In the genomic region with DNA sequence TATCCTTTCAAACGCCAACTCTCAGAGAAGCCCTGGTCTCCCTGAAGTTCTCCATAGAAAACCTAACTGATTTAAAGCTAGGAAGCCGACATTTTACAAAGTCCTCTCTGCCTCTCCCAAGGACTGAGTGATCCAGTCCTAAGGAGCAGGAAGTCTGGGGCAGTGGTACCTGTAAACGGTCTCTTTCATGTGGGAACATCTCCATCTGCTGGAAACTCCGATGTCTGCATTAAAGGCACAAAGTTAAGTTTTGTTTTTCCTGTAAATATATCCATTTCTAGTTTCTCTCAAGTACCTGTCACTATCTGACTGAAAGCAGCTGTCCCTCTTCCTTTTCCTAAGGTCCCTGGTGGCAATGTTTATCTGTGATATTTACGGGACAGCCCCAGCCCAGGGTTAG, we compare ENCODE assay signal across 10 mouse cellular contexts.
DNase-seq lines count a peak whose midpoint lies in the region; ATAC-seq and TF ChIP-seq lines count a peak whose summit lies in the region.
"Had no signal": no experiment of that assay in that cellular context is flagged by ENCODE, and none has a peak within 500 bp of the region (broad histone marks: within the 10 kb centered on the region; RNA-seq: fewer than 3 reads in every experiment).

No protein-coding gene starts in this region.

- H3K4me2 ChIP-seq in liver, postnatal 0 days (ENCODE audit: low read depth, low read length), result no peak overlapping the region
- H3K4me2 ChIP-seq in hindbrain, embryonic 14.5 days (replicated peaks), result no peak overlapping the region
- no peak overlapping the region for H3K4me2 ChIP-seq in midbrain, embryonic 14.5 days (ENCODE audit: low read length)

- intact Hi-C loops in left cerebral cortex, postnatal 10 days (cut with DNase I), result loop anchor here (2.0 kb wide), 1 partner anchor 32 kb away; no protein-coding TSS in a partner anchor

- DNase-seq in cerebellum, adult 2 months, result no peak
- no peak for DNase-seq in cerebellum, adult 18-20 months
- DNase-seq in liver, postnatal 0 days, result no peak
- DNase-seq in liver, result no peak
- peak; percentile 53 for DNase-seq in hindbrain, embryonic 14.5 days (ENCODE audit: low spot score)
- DNase-seq in midbrain, embryonic 14.5 days, result peak; percentile 73
- DNase-seq in left cerebral cortex, postnatal 10 days (ENCODE audit: extremely low spot score in 1 of 2, low spot score in 2 of 2), result no peak
- DNase-seq in spleen, postnatal 10 days (ENCODE audit: low spot score in 2 of 2), result no peak
- DNase-seq: layer of hippocampus, adult 9-11 months had no signal

- no peaks in the 10 kb centered on the region for H3K4me1 ChIP-seq in cerebellum, adult 2 months (ENCODE audit: control insufficient read depth, insufficient read depth, low read length)
- H3K4me1 ChIP-seq in liver, postnatal 0 days (ENCODE audit: insufficient read depth), result peaks cover 16% of the 10 kb centered on the region
- peaks cover 17% of the 10 kb centered on the region for H3K4me1 ChIP-seq in hindbrain, embryonic 14.5 days (replicated peaks; ENCODE audit: control insufficient read depth, insufficient read depth, low read length)
- peaks cover 27% of the 10 kb centered on the region for H3K4me1 ChIP-seq in midbrain, embryonic 14.5 days (ENCODE audit: control insufficient read depth, insufficient read depth, low read length)

- H3K27me3 ChIP-seq in cerebellum, adult 2 months (ENCODE audit: control insufficient read depth, insufficient read depth, low read length), result no peaks in the 10 kb centered on the region
- no peaks in the 10 kb centered on the region for H3K27me3 ChIP-seq in liver, postnatal 0 days (ENCODE audit: insufficient read depth, low read length)
- H3K27me3 ChIP-seq in hindbrain, embryonic 14.5 days (ENCODE audit: control insufficient read depth, insufficient read depth, low read length), result no peaks in the 10 kb centered on the region
- H3K27me3 ChIP-seq in midbrain, embryonic 14.5 days (ENCODE audit: control insufficient read depth, insufficient read depth, low read length), result no peaks in the 10 kb centered on the region

- no peak for TF ChIP-seq EP300 in liver, postnatal 0 days (IDR thresholded peaks at IDR 0.05; ENCODE audit: low read depth)

- no peaks in the 10 kb centered on the region for H3K9me3 ChIP-seq in liver, postnatal 0 days (ENCODE audit: low read length)
- H3K9me3 ChIP-seq in hindbrain, embryonic 14.5 days (ENCODE audit: control insufficient read depth, low read length), result no peaks in the 10 kb centered on the region
- H3K9me3 ChIP-seq in midbrain, embryonic 14.5 days (ENCODE audit: control insufficient read depth, low read length), result no peaks in the 10 kb centered on the region

- H3K27ac ChIP-seq in cerebellum, adult 2 months (ENCODE audit: insufficient read depth, low read length), result no peak overlapping the region
- H3K27ac ChIP-seq in liver, postnatal 0 days (ENCODE audit: low read depth), result no peak overlapping the region
- peak overlapping the region; percentile 32; the same call in 1 of the 2 replicates for H3K27ac ChIP-seq in hindbrain, embryonic 14.5 days
- H3K27ac ChIP-seq in midbrain, embryonic 14.5 days (replicated peaks; ENCODE audit: low read depth, low read length), result peak overlapping the region; percentile 32; the same call in 1 of the 2 replicates

- no peak for TF ChIP-seq POLR2A in cerebellum, adult 2 months (IDR thresholded peaks at IDR 0.05; ENCODE audit: borderline replicate concordance, insufficient read depth, low read length)

- peak; percentile 7; the same call in 1 of the 2 replicates for TF ChIP-seq CTCF in cerebellum, adult 2 months (IDR thresholded peaks at IDR 0.05; ENCODE audit: borderline replicate concordance, insufficient read depth, low read depth, low read length)
- TF ChIP-seq CTCF in liver, postnatal 0 days (IDR thresholded peaks at IDR 0.05; ENCODE audit: low read depth), result peak; percentile 50

- H3K4me3 ChIP-seq in cerebellum, adult 2 months (replicated peaks; ENCODE audit: insufficient read depth, low read depth, low read length), result no peak overlapping the region
- no peak overlapping the region for H3K4me3 ChIP-seq in liver, postnatal 0 days (ENCODE audit: low read depth, low read length)
- no peak overlapping the region for H3K4me3 ChIP-seq in hindbrain, embryonic 14.5 days (replicated peaks; ENCODE audit: low read length)
- no peak overlapping the region for H3K4me3 ChIP-seq in midbrain, embryonic 14.5 days (replicated peaks; ENCODE audit: low read depth, low read length)
- H3K4me3 ChIP-seq: myocyte had no signal

- no peak for ATAC-seq in liver, postnatal 0 days
- no peak for ATAC-seq in hindbrain, embryonic 14.5 days (ENCODE audit: low FRiP score)
- no peak for ATAC-seq in midbrain, embryonic 14.5 days (ENCODE audit: low FRiP score, low TSS enrichment)

- WGBS in cerebellum, adult 2 months, result 74% methylated on average over 5 of the region's 5 CpGs
- WGBS in liver, postnatal 0 days (ENCODE audit: insufficient replicate concordance), result 41% methylated on average over 5 of the region's 5 CpGs
- 22% methylated on average over 5 of the region's 5 CpGs for WGBS in hindbrain, embryonic 14.5 days
- 28% methylated on average over 5 of the region's 5 CpGs for WGBS in midbrain, embryonic 14.5 days

- no peak overlapping the region for H3K9ac ChIP-seq in liver, postnatal 0 days (replicated peaks)
- H3K9ac ChIP-seq in hindbrain, embryonic 14.5 days, result no peak overlapping the region
- no peak overlapping the region for H3K9ac ChIP-seq in midbrain, embryonic 14.5 days (replicated peaks; ENCODE audit: low read length)

- no peaks in the 10 kb centered on the region for H3K36me3 ChIP-seq in liver, postnatal 0 days (replicated peaks; ENCODE audit: insufficient read depth, low read length)
- H3K36me3 ChIP-seq in hindbrain, embryonic 14.5 days (replicated peaks; ENCODE audit: control insufficient read depth, insufficient read depth), result no peaks in the 10 kb centered on the region
- H3K36me3 ChIP-seq in midbrain, embryonic 14.5 days (ENCODE audit: control insufficient read depth, insufficient read depth, low read length), result no peaks in the 10 kb centered on the region

Comparison
In these comparisons a context has a peak if more than half of its experiments do, and no peak if none do; other contexts are left out.
1. DNase-seq: peak in hindbrain, embryonic 14.5 days (single experiment) and midbrain, embryonic 14.5 days (single experiment); none in cerebellum, adult 2 months (0 of 2), cerebellum, adult 18-20 months (0 of 2), liver, postnatal 0 days (single experiment), liver (single experiment), left cerebral cortex, postnatal 10 days (0 of 2) and spleen, postnatal 10 days (0 of 2).
2. H3K27ac ChIP-seq: peak in hindbrain, embryonic 14.5 days (single experiment) and midbrain, embryonic 14.5 days (single experiment); none in cerebellum, adult 2 months (single experiment) and liver, postnatal 0 days (single experiment).